Mouse (Mus musculus) fibroblast of lung, adult 2 months (primary cell): Measurements from ENCODE around the gene Ubc.

Experiments
- DNase-seq: peaks from one replicate; pipeline ENCODE4 v3.0.0-alpha.2; 2011; ENCODE audit warnings: low read depth

Gene Ubc

GRCm38 (mm10) chr5:125382673-125383558, 7.1 kb downstream of the Ubc start:
- peak; percentile 63 for DNase-seq

DNA sequence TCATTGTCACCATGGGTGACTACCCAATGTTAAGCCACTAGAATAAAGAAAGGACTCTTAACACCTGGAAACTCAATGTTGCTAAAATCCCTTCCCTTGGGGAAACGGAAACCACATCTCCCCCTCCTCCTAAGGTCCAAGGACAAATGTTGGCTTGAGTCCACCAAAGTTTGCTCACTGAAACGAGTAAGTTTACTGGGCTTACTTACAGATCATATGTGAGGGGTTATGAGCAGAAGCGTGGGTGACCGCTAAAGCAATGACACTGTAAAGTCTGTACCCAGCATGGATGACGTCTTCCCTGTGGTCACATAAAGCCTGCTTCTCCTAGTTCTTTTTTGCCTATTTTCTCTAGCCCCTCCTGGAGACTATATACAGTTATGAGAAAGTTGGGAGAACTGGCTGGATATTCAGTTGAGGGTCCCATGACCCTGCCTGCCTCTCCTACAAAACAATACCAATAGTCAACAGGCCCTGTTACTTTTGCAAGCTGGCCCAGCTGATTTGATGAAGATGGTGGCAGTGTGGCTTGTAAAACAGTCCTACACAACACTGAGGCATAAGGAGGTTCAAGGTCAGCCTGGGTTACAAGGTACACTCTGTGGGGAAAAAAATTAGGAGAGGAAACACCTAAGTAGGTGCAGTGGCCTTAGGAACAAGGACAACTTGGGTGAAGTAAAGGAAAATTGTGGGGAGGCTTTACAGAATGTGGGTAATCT, 7.9 kb downstream of the Ubc start:
- DNase-seq, result no peak

GRCm38 (mm10) chr5:125378919-125379318, 11.1 kb downstream of the Ubc start:
- no peak for DNase-seq

DNA sequence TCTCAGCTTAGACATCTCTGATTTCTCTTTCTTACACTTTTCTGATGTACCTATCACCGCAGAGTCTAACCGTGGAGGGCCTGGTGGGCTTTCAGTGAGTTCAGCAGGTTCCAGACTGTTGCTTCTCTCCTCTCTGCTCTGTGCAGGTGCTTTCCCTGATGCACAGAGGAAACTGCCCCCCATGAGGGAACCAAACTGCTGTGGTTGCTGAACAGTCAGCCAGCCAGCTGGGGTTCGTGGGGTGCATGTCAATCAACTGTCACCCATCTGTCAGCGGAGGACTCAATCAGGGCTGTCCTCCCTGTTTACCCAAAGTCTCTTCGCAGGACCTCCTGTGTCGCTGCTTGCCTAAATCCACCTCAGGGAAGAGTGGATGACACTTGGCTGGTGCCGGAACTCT, 12.8 kb downstream of the Ubc start:
- DNase-seq, result no peak

GRCm38 (mm10) chr5:125375871-125376270, 14.1 kb downstream of the Ubc start:
- DNase-seq, result no peak

- no peak for DNase-seq
These were observed 18.0 kb downstream of the Ubc start for GRCm38 (mm10) chr5:125372027-125372426.

DNA sequence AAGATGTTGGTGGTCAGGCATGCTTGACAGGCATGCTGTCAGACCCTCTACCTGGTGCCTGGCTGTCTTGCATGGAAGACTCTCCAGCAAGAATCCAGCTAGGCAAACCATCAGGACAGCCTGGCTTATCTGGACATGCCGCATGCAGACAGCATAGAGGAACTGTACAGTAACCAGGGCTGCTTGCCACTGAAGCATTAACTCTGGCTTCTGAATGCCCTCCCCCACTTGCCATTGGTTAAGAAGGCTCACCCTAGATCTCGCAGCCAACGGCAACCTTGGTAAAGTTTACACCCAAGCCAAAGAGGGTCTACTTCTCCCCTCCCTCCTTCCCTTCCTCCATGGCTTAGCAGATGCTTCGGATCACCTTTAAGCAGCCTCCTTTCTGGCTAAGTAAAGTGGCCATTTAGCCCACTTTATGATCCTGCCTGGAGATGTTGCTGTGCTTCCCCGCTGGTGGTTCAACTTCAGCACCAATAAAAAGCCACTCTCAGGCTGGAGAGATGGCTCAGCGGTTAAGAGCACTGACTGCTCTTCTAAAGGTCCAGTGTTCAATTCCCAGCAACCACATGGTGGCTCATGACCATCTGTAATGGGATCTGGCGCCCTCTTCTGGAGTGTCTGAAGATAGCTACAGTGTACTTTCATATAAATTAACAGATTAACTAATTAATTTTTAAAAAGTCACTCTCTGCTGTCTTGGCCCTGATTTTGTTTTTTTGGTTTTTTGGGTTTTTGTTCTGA, 18.9 kb downstream of the Ubc start:
- DNase-seq, result no peak

GRCm38 (mm10) chr5:125368568-125368967, 21.4 kb downstream of the Ubc start:
- no peak for DNase-seq

DNA sequence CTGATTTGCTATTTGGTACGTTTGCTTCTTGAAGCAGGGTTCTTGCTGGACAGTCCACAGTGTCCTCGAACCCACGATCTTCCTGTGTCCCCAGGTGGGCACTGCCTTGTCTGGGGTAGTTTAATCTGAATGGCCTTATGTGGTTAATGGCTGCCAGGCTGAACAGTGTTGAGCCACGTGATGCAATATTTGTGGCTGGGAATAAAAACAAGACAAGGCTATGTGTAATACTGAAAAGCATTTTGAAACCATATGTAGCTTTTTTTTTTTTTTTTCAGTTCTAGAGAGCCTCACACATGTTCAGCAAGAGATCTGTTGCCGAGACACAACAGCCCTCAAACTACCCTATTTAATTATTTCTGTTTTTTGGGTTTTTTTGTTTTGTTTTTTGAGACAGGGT, 21.8 kb downstream of the Ubc start:
- peak; percentile 75 for DNase-seq

DNA sequence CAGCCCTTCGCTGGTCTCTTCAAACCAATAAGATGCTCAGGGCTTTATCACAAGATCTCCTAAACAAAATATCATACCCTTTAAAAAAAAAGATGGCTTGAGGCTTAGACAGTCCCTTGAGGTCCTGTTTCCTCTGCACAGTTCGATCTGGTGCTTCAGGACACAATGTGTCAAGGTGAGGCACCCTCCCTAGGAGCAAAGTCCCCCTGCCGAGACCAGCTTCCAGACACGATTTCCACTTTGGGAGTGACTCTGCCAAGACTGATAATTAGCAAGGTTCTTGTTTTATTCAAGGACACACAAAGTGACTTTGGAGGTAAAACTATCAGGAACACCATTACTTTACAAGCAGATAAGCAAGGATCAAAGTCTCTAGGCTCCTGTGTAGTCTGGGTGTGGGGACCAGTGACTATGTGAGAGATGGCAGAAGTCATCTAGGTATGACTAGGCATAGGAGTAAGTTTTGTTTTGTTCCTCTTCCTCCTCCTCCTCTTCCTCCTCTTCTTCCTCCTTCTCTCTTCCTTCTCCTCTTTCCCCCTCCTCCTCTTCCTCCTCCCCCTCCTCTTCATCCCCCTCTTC, 25.1 kb downstream of the Ubc start:
- no peak for DNase-seq

- DNase-seq, result no peak
These were observed 26.1 kb downstream of the Ubc start for GRCm38 (mm10) chr5:125363894-125364293.

GRCm38 (mm10) chr5:125360981-125361510, 29.0 kb downstream of the Ubc start:
- DNase-seq, result no peak

- DNase-seq, result no peak
These were observed 29.4 kb downstream of the Ubc start for GRCm38 (mm10) chr5:125360566-125360965.

DNA sequence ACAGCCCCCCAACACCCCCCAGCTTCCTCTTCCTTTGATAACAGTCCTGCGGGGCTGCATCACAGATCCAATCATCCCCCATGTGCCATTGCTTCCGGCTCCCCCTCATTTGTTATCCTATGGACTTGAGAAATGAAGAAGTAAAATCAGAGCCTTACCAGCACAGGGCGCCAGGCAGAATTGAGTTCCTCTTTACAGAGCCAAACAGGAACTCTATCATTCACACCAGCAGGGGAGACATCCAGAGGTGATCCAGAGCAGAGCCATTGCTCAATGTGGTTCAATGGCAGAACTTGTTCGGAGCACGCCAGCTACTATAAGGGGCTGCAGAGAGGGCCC, 31.8 kb downstream of the Ubc start:
- DNase-seq, result no peak

- DNase-seq, result no peak
These were observed 32.3 kb downstream of the Ubc start for GRCm38 (mm10) chr5:125357543-125358269.

DNA sequence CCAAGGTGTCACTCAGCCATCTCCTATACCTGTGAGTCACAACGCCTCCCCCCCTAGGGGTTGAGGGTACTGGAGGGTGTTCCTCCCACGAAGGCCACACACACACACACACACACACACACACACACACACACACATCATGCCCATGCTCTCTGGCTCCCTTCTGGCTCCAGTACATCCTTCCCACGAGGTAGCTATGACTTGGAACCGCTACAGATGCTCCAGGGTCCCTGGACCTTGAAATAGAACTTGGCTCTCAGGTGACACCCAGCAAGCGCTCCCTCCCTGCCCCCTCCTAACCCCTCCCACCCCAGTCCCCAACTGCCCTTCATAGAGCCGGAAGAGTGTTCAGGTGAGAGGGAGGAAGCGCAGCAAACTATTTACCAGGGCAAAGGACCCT, 34.4 kb downstream of the Ubc start:
- DNase-seq, result no peak

DNA sequence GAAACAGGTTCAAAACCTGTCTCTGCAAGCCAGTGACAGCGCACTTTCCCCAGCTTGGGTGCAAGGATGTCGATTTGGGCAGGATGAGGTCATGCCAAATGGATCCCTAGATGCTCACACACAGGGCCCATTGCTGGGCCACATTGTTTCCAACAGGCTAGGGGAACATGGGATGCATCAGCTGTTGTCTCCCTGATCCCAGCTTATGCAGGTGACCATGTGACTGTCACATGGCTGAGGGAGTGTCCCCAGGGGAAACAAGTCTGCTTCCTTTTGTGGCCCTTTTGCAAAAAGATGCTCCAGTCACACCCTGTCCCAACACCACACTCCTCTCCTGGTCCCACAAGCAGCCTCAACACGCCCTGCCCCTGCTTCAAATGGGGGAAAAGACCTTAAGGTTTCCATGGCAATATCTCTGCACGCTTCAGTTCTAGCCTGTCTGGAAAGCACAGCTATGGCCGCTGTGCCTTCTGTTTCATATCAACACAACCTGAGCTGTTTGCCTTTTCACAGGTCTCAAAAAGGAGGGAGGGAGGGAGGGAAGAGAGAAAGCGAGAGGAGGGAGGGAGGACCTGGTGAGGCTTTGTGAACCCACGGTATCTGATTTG, 35.0 kb downstream of the Ubc start:
- no peak for DNase-seq

DNA sequence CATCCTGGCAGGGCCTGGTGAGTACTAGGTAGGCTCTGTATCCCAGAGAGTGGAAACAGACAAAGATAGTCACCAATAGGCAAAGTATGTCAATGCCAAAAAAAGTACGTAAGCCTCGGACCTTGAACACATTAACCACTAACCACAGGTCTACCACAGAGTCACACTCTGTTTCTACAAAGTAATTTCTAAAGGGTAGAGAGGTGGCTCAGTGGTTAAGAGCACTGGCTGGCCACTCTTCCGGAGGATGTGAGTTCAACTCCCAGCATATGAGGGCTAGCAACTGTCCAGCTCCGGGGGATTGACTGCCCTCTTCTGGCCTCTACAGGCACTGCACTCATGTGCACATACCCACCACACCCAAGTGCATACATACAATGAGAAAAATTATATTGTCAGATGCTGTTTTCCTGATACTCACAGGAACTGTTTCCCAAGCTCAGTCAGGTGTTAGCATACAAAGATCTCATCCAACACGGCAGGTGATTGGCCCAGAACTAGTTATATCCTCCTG, 37.2 kb downstream of the Ubc start:
- DNase-seq, result no peak

GRCm38 (mm10) chr5:125351939-125352338, 38.1 kb downstream of the Ubc start:
- no peak for DNase-seq

GRCm38 (mm10) chr5:125351057-125351456, 38.9 kb downstream of the Ubc start:
- no peak for DNase-seq

DNA sequence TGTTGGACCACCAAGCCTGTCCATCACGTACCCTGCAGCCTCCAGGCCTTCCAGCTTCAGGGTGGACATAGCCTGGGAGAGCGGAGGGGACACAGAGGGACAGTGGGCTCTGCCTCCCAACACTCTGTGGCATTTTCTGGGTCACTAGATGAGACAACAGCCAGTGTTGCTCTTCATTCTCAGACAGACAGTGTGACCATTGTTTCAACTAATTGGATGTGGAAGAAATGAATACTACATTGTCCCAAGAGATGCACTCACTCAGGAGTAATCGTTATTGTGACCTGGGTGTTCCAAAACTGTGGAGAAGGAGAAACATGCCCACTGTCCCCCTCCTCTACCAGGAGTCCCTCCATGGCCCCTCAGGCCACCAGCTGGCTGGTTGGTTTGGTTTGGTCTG, 40.6 kb downstream of the Ubc start:
- no peak for DNase-seq
